Mouse (Mus musculus) liver, embryonic 12.5 days (tissue): ENCODE measurements around the gene Sfswap. TPM values are rescaled to one million over a fixed set of nuclear protein-coding genes. Genes with fewer than 3 reads are reported as not detected.

Source experiments
- ATAC-seq: fragments of 200-750 bp; cut with Nextera tagmentation; 2 replicates; pipeline ENCODE4 v1.8.0; 2017; ENCODE audit warnings: moderate number of reproducible peaks, mild to moderate bottlenecking, moderate library complexity
- H3K27ac ChIP-seq: fragments of 300-500 bp; sonication (generic); 2 replicates; pipeline ENCODE4 v1.5.1; 2016; ENCODE audit warnings: mild to moderate bottlenecking
- H3K27me3 ChIP-seq: fragments of 300-500 bp; sonication (generic); replicated peaks from 2 replicates; pipeline ENCODE4 v1.6.1; 2016; ENCODE audit warnings: mild to moderate bottlenecking, moderate library complexity
- H3K36me3 ChIP-seq: fragments of 300-500 bp; sonication (generic); 2 replicates; pipeline ENCODE4 v1.6.1; 2016; ENCODE audit warnings: mild to moderate bottlenecking, moderate library complexity
- H3K4me1 ChIP-seq: fragments of 300-500 bp; sonication (generic); 2 replicates; pipeline ENCODE4 v1.6.1; 2016
- H3K4me2 ChIP-seq: fragments of 300-500 bp; sonication (generic); 2 replicates; pipeline ENCODE4 v1.6.1; 2016; ENCODE audit warnings: mild to moderate bottlenecking, moderate library complexity
- H3K4me3 ChIP-seq: fragments of 300-500 bp; sonication (generic); 2 replicates; pipeline ENCODE4 v1.5.1; 2016; ENCODE audit warnings: mild to moderate bottlenecking, moderate library complexity
- H3K9ac ChIP-seq: fragments of 300-500 bp; sonication (generic); 2 replicates; pipeline ENCODE4 v1.6.1; 2016; ENCODE audit warnings: mild to moderate bottlenecking, moderate library complexity
- H3K9me3 ChIP-seq: fragments of 300-500 bp; sonication (generic); replicated peaks from 2 replicates; pipeline ENCODE4 v1.6.1; 2016; ENCODE audit warnings: mild to moderate bottlenecking, moderate library complexity
- WGBS: fragments of 180-500 bp; shearing (Covaris S2); methylation state at CpG from one replicate; pipeline ENCODE4 v1.1.7; 2016; ENCODE audit not compliant: insufficient replicate concordance; 5-methylcytosine and 5-hydroxymethylcytosine counted together
- polyA plus RNA-seq: library from polyadenylated mRNA; unstranded; fragments of >200 nt; fragmentation: Nextera tagmentation; extraction: Ambion mirVana; gene quantifications from 2 replicates; pipeline ENCODE4 v1.2.1, GENCODE M21; 2016

Gene Sfswap
- polyA plus RNA-seq, 1 experiment from 2014 or later: 31.3 TPM

- WGBS: 83% methylated on average over 2 of the region's 2 CpGs
- Histone ChIP-seq H3K4me1 (peaks cover 11% of the 10 kb centered on the region), H3K9me3 (no peaks in the 10 kb centered on the region), H3K36me3 (peaks cover 92% of the 10 kb centered on the region), H3K4me2 (no peak overlapping the region), H3K27ac (no peak overlapping the region), H3K9ac (no peak overlapping the region), H3K27me3 (no peaks in the 10 kb centered on the region), H3K4me3 (no peak overlapping the region)
- ATAC-seq: no peak
Observed at GRCm38 (mm10) chr5:129534500-129534899, 33.5 kb downstream of the Sfswap start.

DNA sequence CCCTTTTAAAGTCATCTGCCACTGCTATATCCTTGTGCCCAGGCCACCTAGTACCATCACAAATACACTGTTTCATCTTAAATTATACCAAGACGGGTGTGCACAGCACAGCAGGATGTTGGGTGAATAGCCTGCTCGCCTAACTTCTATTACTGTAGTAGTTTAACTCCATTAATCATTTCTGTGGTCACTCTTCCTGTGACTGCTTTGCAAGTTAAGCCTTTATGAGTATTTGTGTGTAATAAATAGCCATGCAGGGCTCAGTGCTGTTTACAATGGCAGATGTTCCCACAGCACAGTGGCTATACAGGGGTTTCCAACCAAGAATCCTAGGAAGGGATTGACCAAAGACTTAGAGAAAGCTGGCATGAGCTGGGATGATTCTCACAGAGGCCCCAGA lies 34.0 kb downstream of the Sfswap start:
- H3K27ac ChIP-seq: no peak overlapping the region
- H3K9ac ChIP-seq: no peak overlapping the region
- no peaks in the 10 kb centered on the region for H3K27me3 ChIP-seq
- H3K36me3 ChIP-seq: peaks cover 92% of the 10 kb centered on the region
- H3K9me3 ChIP-seq: no peaks in the 10 kb centered on the region
- no peak overlapping the region for H3K4me3 ChIP-seq
- no peak for ATAC-seq
- WGBS: 93% methylated on average over 2 of the region's 2 CpGs
- peaks cover 11% of the 10 kb centered on the region for H3K4me1 ChIP-seq
- no peak overlapping the region for H3K4me2 ChIP-seq

- H3K36me3 ChIP-seq: peaks cover 92% of the 10 kb centered on the region
- H3K4me1 ChIP-seq: peaks cover 11% of the 10 kb centered on the region
- no peaks in the 10 kb centered on the region for H3K27me3 ChIP-seq
- WGBS: 88% methylated on average over 3 of the region's 3 CpGs
- no peaks in the 10 kb centered on the region for H3K9me3 ChIP-seq
- no peak overlapping the region for H3K4me2 ChIP-seq
- no peak overlapping the region for H3K9ac ChIP-seq
- no peak for ATAC-seq
- H3K27ac ChIP-seq: no peak overlapping the region
- no peak overlapping the region for H3K4me3 ChIP-seq
Observed at GRCm38 (mm10) chr5:129535431-129535830, 34.4 kb downstream of the Sfswap start.

GRCm38 (mm10) chr5:129538826-129539225 lies 37.8 kb downstream of the Sfswap start:
- Histone ChIP-seq H3K9me3 (no peaks in the 10 kb centered on the region), H3K36me3 (peaks cover 95% of the 10 kb centered on the region), H3K4me1 (peaks cover 11% of the 10 kb centered on the region), H3K27ac (no peak overlapping the region), H3K4me3 (no peak overlapping the region), H3K27me3 (no peaks in the 10 kb centered on the region), H3K4me2 (no peak overlapping the region), H3K9ac (no peak overlapping the region)
- ATAC-seq: no peak
- 87% methylated on average over 4 of the region's 4 CpGs for WGBS

DNA sequence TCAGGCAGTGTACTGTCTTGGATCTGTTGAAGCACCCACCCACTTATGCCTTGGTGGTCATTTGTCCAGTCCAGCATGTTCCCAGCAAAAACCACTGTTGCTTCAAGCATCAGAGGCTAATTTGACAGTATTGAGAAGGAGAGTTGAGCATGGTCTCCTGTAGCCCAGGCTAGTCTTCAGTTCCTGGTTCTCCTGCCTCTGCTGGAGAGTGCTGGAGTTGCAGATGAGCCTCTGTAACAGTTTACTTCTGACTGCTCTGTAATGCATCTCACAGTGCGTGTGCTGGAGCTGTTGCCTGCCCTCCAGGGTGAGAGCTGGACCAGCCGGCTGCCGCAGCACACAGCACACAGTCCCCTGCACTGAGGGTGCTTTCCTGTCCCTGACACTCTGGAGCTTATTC lies 41.2 kb downstream of the Sfswap start:
- Histone ChIP-seq H3K27me3 (no peaks in the 10 kb centered on the region), H3K4me1 (peaks cover 9% of the 10 kb centered on the region), H3K4me3 (no peak overlapping the region), H3K36me3 (peaks cover 100% of the 10 kb centered on the region), H3K27ac (no peak overlapping the region), H3K4me2 (no peak overlapping the region), H3K9ac (no peak overlapping the region), H3K9me3 (no peaks in the 10 kb centered on the region)
- 89% methylated on average over 3 of the region's 3 CpGs for whole genome bisulfite sequencing
- ATAC-seq: no peak

DNA sequence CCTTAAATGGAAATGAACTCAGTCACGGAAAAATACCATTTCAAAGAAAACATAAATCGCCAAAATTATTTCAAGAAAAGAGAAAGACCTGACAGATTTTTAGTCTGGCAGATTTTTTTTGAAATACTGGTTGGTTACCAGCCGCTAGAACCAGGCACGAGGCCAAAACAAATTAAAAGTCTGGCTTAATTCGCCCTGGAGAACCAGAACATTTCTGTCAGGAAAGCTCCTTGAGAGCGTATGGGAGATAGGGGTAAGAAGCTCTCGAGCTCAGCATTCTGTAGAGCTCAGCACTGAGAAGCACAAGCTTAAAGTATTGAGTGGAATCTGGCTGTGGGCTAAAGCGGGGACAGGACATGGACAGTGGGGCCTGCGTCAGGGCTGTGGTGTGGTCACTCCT lies 44.8 kb downstream of the Sfswap start:
- Histone ChIP-seq H3K27me3 (no peaks in the 10 kb centered on the region), H3K4me1 (no peaks in the 10 kb centered on the region), H3K27ac (no peak overlapping the region), H3K4me2 (no peak overlapping the region), H3K9me3 (no peaks in the 10 kb centered on the region), H3K36me3 (peaks cover 98% of the 10 kb centered on the region), H3K9ac (no peak overlapping the region), H3K4me3 (no peak overlapping the region)
- ATAC-seq: no peak
- 88% methylated on average over 9 of the region's 9 CpGs for WGBS

DNA sequence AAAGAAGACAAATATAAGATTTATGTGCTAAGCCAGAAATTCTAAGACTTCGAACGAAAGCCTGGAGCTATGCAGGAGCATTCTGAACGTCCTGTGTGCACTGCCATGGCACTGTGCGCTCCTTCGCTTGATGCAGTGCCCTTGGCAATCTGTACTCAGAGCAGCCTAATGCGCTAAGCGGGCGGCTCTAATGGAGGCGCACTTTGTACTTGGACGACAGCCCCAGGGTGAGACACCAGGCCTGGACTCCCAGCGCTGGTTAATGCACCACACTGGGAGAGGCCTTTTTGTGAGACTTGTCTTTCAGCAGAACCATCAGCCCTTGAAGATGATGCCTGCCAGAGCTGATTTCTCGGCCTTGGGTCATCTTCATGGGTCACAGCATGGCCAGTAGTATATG lies 48.7 kb downstream of the Sfswap start:
- Histone ChIP-seq H3K27me3 (no peaks in the 10 kb centered on the region), H3K4me2 (no peak overlapping the region), H3K27ac (no peak overlapping the region), H3K4me1 (no peaks in the 10 kb centered on the region), H3K4me3 (no peak overlapping the region), H3K9ac (no peak overlapping the region), H3K36me3 (peaks cover 98% of the 10 kb centered on the region), H3K9me3 (no peaks in the 10 kb centered on the region)
- whole genome bisulfite sequencing: 92% methylated on average over 12 of the region's 12 CpGs
- ATAC-seq: no peak

DNA sequence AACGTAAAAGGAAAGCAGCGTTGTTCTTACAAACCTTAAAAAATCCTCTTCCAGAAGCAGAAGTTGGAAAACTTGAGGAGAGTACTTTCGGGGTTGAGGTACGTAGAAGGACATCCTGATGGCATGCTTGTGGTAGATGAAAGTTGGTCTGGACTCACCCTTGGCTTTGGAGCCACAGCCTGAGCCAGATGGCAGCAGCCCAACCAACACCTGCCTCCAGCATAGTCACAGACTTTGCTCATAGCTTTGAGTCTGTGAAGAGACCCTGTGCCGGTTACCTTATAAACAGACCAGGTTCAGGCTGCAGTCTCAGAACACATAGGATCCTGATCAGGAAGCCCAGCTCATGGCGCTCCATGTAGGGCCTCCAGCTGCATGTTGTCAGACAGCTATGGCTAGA lies 49.8 kb downstream of the Sfswap start:
- H3K36me3 ChIP-seq: peaks cover 98% of the 10 kb centered on the region
- WGBS: 94% methylated on average over 6 of the region's 6 CpGs
- no peaks in the 10 kb centered on the region for H3K9me3 ChIP-seq
- no peaks in the 10 kb centered on the region for H3K27me3 ChIP-seq
- no peak overlapping the region for H3K9ac ChIP-seq
- H3K27ac ChIP-seq: no peak overlapping the region
- H3K4me3 ChIP-seq: no peak overlapping the region
- no peak overlapping the region for H3K4me2 ChIP-seq
- H3K4me1 ChIP-seq: no peaks in the 10 kb centered on the region
- no peak for ATAC-seq

GRCm38 (mm10) chr5:129551991-129552390 lies 51.0 kb downstream of the Sfswap start:
- Histone ChIP-seq H3K27me3 (no peaks in the 10 kb centered on the region), H3K9me3 (no peaks in the 10 kb centered on the region), H3K4me1 (no peaks in the 10 kb centered on the region), H3K4me3 (no peak overlapping the region), H3K36me3 (peaks cover 98% of the 10 kb centered on the region), H3K27ac (no peak overlapping the region), H3K9ac (no peak overlapping the region), H3K4me2 (no peak overlapping the region)
- no peak for ATAC-seq
- 88% methylated on average over 2 of the region's 2 CpGs for WGBS

DNA sequence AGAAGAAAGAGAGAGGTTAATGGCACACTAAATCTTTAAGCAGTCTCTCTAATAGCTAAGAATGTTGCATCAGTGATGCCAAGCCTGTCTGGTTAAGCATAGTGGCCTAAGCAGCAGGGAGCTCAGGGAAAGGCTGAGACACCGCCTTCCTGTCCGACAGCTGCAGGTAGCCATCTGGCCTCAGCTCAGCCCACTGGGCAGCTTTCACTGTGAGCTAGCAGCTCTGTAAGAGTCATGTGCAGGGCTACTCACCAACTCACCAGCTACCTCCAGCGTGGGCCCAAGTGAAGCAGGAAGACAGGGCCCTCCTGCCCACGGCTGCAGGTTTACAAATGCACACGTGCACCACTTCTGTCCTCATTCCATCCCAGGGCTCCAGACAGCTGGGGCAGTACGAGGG lies 52.6 kb downstream of the Sfswap start:
- no peak overlapping the region for H3K4me3 ChIP-seq
- no peak overlapping the region for H3K4me2 ChIP-seq
- H3K27me3 ChIP-seq: no peaks in the 10 kb centered on the region
- H3K36me3 ChIP-seq: peaks cover 97% of the 10 kb centered on the region
- WGBS: 86% methylated on average over 6 of the region's 6 CpGs
- no peaks in the 10 kb centered on the region for H3K9me3 ChIP-seq
- ATAC-seq: no peak
- no peak overlapping the region for H3K27ac ChIP-seq
- H3K4me1 ChIP-seq: no peaks in the 10 kb centered on the region
- H3K9ac ChIP-seq: no peak overlapping the region

- H3K27me3 ChIP-seq: no peaks in the 10 kb centered on the region
- no peak overlapping the region for H3K27ac ChIP-seq
- H3K4me3 ChIP-seq: no peak overlapping the region
- no peaks in the 10 kb centered on the region for H3K9me3 ChIP-seq
- WGBS: 87% methylated on average over 5 of the region's 5 CpGs
- peaks cover 97% of the 10 kb centered on the region for H3K36me3 ChIP-seq
- H3K9ac ChIP-seq: no peak overlapping the region
- H3K4me2 ChIP-seq: no peak overlapping the region
- no peaks in the 10 kb centered on the region for H3K4me1 ChIP-seq
- no peak for ATAC-seq
Observed at GRCm38 (mm10) chr5:129558591-129558990, 57.6 kb downstream of the Sfswap start.

- WGBS: 82% methylated on average over 11 of the region's 11 CpGs
- no peaks in the 10 kb centered on the region for H3K9me3 ChIP-seq
- no peak overlapping the region for H3K4me2 ChIP-seq
- no peak overlapping the region for H3K4me3 ChIP-seq
- no peaks in the 10 kb centered on the region for H3K27me3 ChIP-seq
- no peak for ATAC-seq
- H3K36me3 ChIP-seq: peaks cover 97% of the 10 kb centered on the region
- H3K27ac ChIP-seq: no peak overlapping the region
- H3K9ac ChIP-seq: no peak overlapping the region
- no peaks in the 10 kb centered on the region for H3K4me1 ChIP-seq
Observed at GRCm38 (mm10) chr5:129559283-129559682, 58.3 kb downstream of the Sfswap start.

GRCm38 (mm10) chr5:129562342-129562741 lies 61.3 kb downstream of the Sfswap start:
- Histone ChIP-seq H3K9me3 (no peaks in the 10 kb centered on the region), H3K4me2 (no peak overlapping the region), H3K4me3 (no peak overlapping the region), H3K9ac (no peak overlapping the region), H3K4me1 (no peaks in the 10 kb centered on the region), H3K27me3 (no peaks in the 10 kb centered on the region), H3K27ac (no peak overlapping the region), H3K36me3 (peaks cover 97% of the 10 kb centered on the region)
- 87% methylated on average over 8 of the region's 8 CpGs for WGBS
- no peak for ATAC-seq
